Mouse (Mus musculus): Measurements from ENCODE around the gene Akap13.

- TF ChIP-seq CTCF (IDR thresholded peaks at IDR 0.05) (no peak), EP300 (IDR thresholded peaks at IDR 0.05) (no peak)
Observed at GRCm38 (mm10) chr7:75539168-75539567, 83.8 kb downstream of the Akap13 start.

All from lung, postnatal 0 days (tissue).